In genomic region chr8:72268356-72268755, GRCm38 (mm10) we compare ENCODE assay signal across 9 mouse cellular contexts. TPM values are rescaled to one million over a fixed set of nuclear protein-coding genes. Genes with fewer than 3 reads are reported as not detected.
DNase-seq lines count a peak whose midpoint lies in the region; ATAC-seq and TF ChIP-seq lines count a peak whose summit lies in the region.
"Had no signal": no experiment of that assay in that cellular context is flagged by ENCODE, and none has a peak within 500 bp of the region (broad histone marks: within the 10 kb centered on the region; RNA-seq: fewer than 3 reads in every experiment).

No protein-coding gene starts in this region.

- no peak for TF ChIP-seq POLR2A in brain, embryonic 14.5 days (IDR thresholded peaks at IDR 0.05; ENCODE audit: borderline replicate concordance, extremely low read depth, insufficient read depth, insufficient read length, poor library complexity, severe bottlenecking)

- ATAC-seq in kidney, postnatal 0 days (replicated peaks; ENCODE audit: low FRiP score, low read depth), result peak; percentile 44; the same call in 1 of the 2 replicates
- no peak for ATAC-seq in forebrain, embryonic 15.5 days (replicated peaks)

- no peak overlapping the region for H3K9ac ChIP-seq in kidney, postnatal 0 days (ENCODE audit: low read depth, low read length)
- no peak overlapping the region for H3K9ac ChIP-seq in forebrain, embryonic 15.5 days (replicated peaks)
- H3K9ac ChIP-seq: limb, embryonic 12.5 days had no signal

- H3K9me3 ChIP-seq in heart, embryonic 10.5 days, result no peaks in the 10 kb centered on the region
- H3K9me3 ChIP-seq in kidney, postnatal 0 days (replicated peaks; ENCODE audit: low read length), result no peaks in the 10 kb centered on the region
- no peaks in the 10 kb centered on the region for H3K9me3 ChIP-seq in forebrain, embryonic 15.5 days
- H3K9me3 ChIP-seq: limb, embryonic 12.5 days had no signal

- WGBS in heart, embryonic 10.5 days, result 42% methylated on average over 15 of the region's 15 CpGs
- 77% methylated on average over 15 of the region's 15 CpGs for WGBS in kidney, postnatal 0 days
- WGBS in forebrain, embryonic 15.5 days, result 89% methylated on average over 15 of the region's 15 CpGs

- no peaks in the 10 kb centered on the region for H3K36me3 ChIP-seq in heart, embryonic 10.5 days
- H3K36me3 ChIP-seq in kidney, postnatal 0 days (ENCODE audit: insufficient read depth, low read length), result no peaks in the 10 kb centered on the region
- no peaks in the 10 kb centered on the region for H3K36me3 ChIP-seq in forebrain, embryonic 15.5 days
- H3K36me3 ChIP-seq: limb, embryonic 12.5 days had no signal

- H3K27me3 ChIP-seq in heart, embryonic 10.5 days (ENCODE audit: insufficient read depth, poor library complexity, severe bottlenecking), result no peaks in the 10 kb centered on the region
- H3K27me3 ChIP-seq in kidney, postnatal 0 days (ENCODE audit: insufficient read depth, low read length), result no peaks in the 10 kb centered on the region
- no peaks in the 10 kb centered on the region for H3K27me3 ChIP-seq in forebrain, embryonic 15.5 days

- H3K4me3 ChIP-seq in layer of hippocampus, adult 2 months, result no peak overlapping the region
- no peak overlapping the region for H3K4me3 ChIP-seq in heart, embryonic 10.5 days
- H3K4me3 ChIP-seq in kidney, postnatal 0 days (replicated peaks; ENCODE audit: low read depth, low read length), result no peak overlapping the region
- H3K4me3 ChIP-seq in forebrain, embryonic 15.5 days, result no peak overlapping the region
- H3K4me3 ChIP-seq: limb, embryonic 12.5 days had no signal

- no peak for DNase-seq in layer of hippocampus, adult 2 months (ENCODE audit: low spot score in 2 of 2)
- DNase-seq in layer of hippocampus, adult 8-10 months (ENCODE audit: low spot score in 2 of 2), result no peak
- peak; percentile 6 for DNase-seq in brain, embryonic 14.5 days (ENCODE audit: low read depth)
- DNase-seq in heart, embryonic 10.5 days (ENCODE audit: low spot score), result peak; percentile 90
- DNase-seq in kidney, postnatal 0 days (ENCODE audit: low spot score), result peak; percentile 68
- peak; percentile 86 to 92 for DNase-seq in lung, postnatal 4 days
- no peak for DNase-seq in cerebellum, adult 9-11 months

- peak overlapping the region; percentile 76 for H3K27ac ChIP-seq in layer of hippocampus, adult 2 months
- peak overlapping the region; percentile 84 for H3K27ac ChIP-seq in heart, embryonic 10.5 days
- peak overlapping the region; percentile 80 for H3K27ac ChIP-seq in kidney, postnatal 0 days
- no peak overlapping the region for H3K27ac ChIP-seq in forebrain, embryonic 15.5 days (replicated peaks)

- H3K4me1 ChIP-seq in heart, embryonic 10.5 days, result peaks cover 23% of the 10 kb centered on the region
- H3K4me1 ChIP-seq in kidney, postnatal 0 days (replicated peaks; ENCODE audit: insufficient read depth, low read length), result no peaks in the 10 kb centered on the region
- no peaks in the 10 kb centered on the region for H3K4me1 ChIP-seq in forebrain, embryonic 15.5 days
- H3K4me1 ChIP-seq: limb, embryonic 12.5 days had no signal

- no peak for TF ChIP-seq CTCF in layer of hippocampus, adult 2 months (conservative IDR thresholded peaks at IDR 0.05)
- no peak for TF ChIP-seq CTCF in brain, embryonic 14.5 days (IDR thresholded peaks at IDR 0.05; ENCODE audit: borderline replicate concordance, extremely low read depth, insufficient read depth, insufficient read length)
- no peak for TF ChIP-seq CTCF in kidney, postnatal 0 days (IDR thresholded peaks at IDR 0.05; ENCODE audit: low read depth)

- no peak overlapping the region for H3K4me2 ChIP-seq in kidney, postnatal 0 days (ENCODE audit: low read length)
- no peak overlapping the region for H3K4me2 ChIP-seq in forebrain, embryonic 15.5 days (replicated peaks)
- H3K4me2 ChIP-seq: limb, embryonic 12.5 days had no signal

RNA-seq across cellular contexts. Expression of gene Ap1m1, which starts 28.5 kb away (rescaled TPM):
- total RNA-seq in layer of hippocampus, adult 2 months (2021), result 10 to 100 TPM; 93.4 to 95.1 TPM
- total RNA-seq in layer of hippocampus, adult 8-10 months (2022), result 10 to 100 TPM; 86.8 to 93.2 (median 91.0) TPM
- 242 and 254 TPM in 2 replicates for polyA plus RNA-seq in brain, embryonic 14.5 days (2012; rRNA removed)
- polyA plus RNA-seq in heart, embryonic 10.5 days (2016; fragmentation: Nextera tagmentation; extraction: Ambion mirVana), result 129 and 131 TPM in 2 replicates
- 93.0 and 103 TPM in 2 replicates for polyA plus RNA-seq in kidney, postnatal 0 days (2015; fragmentation: Nextera tagmentation; extraction: Ambion mirVana)
- polyA plus RNA-seq in forebrain, embryonic 15.5 days (2015; fragmentation: Nextera tagmentation; extraction: Ambion mirVana), result 248 and 252 TPM in 2 replicates

RNA-seq across cellular contexts. Expression of gene Gm10282, which starts 36.7 kb away (rescaled TPM):
- total RNA-seq in layer of hippocampus, adult 2 months (2021), result 1 to 10 TPM; 6.7 to 7.9 TPM
- total RNA-seq in layer of hippocampus, adult 8-10 months (2022), result 1 to 10 TPM; 3.8 to 7.8 (median 6.0) TPM
- 11.5 and 14.3 TPM in 2 replicates for polyA plus RNA-seq in brain, embryonic 14.5 days (2012; rRNA removed)
- 19.8 and 23.4 TPM in 2 replicates for polyA plus RNA-seq in heart, embryonic 10.5 days (2016; fragmentation: Nextera tagmentation; extraction: Ambion mirVana)
- 22.2 and 22.8 TPM in 2 replicates for polyA plus RNA-seq in kidney, postnatal 0 days (2015; fragmentation: Nextera tagmentation; extraction: Ambion mirVana)
- polyA plus RNA-seq in forebrain, embryonic 15.5 days (2015; fragmentation: Nextera tagmentation; extraction: Ambion mirVana), result 23.0 and 23.1 TPM in 2 replicates

RNA-seq across cellular contexts. Expression of gene Fam32a, which starts 48.8 kb away (rescaled TPM):
- total RNA-seq in layer of hippocampus, adult 2 months (2021), result 10 to 100 TPM; 56.1 to 63.4 TPM
- 10 to 100 TPM; 53.1 to 64.6 (median 56.2) TPM for total RNA-seq in layer of hippocampus, adult 8-10 months (2022)
- 89.1 and 103 TPM in 2 replicates for polyA plus RNA-seq in brain, embryonic 14.5 days (2012; rRNA removed)
- 43.4 and 55.4 TPM in 2 replicates for polyA plus RNA-seq in heart, embryonic 10.5 days (2016; fragmentation: Nextera tagmentation; extraction: Ambion mirVana)
- 72.7 and 74.4 TPM in 2 replicates for polyA plus RNA-seq in kidney, postnatal 0 days (2015; fragmentation: Nextera tagmentation; extraction: Ambion mirVana)
- polyA plus RNA-seq in forebrain, embryonic 15.5 days (2015; fragmentation: Nextera tagmentation; extraction: Ambion mirVana), result 116 and 117 TPM in 2 replicates

RNA-seq across cellular contexts. Expression of gene Klf2, which starts 50.5 kb away (rescaled TPM):
- total RNA-seq in layer of hippocampus, adult 2 months (2021), result 10 to 100 TPM in 1 of 2 experiments, 1 to 10 TPM in 1; 9.1 to 17.4 TPM
- total RNA-seq in layer of hippocampus, adult 8-10 months (2022), result 10 to 100 TPM in 3 of 4 experiments, 1 to 10 TPM in 1; 9.5 to 15.3 (median 12.7) TPM
- polyA plus RNA-seq in brain, embryonic 14.5 days (2012; rRNA removed), result 8.0 and 11.0 TPM in 2 replicates
- polyA plus RNA-seq in heart, embryonic 10.5 days (2016; fragmentation: Nextera tagmentation; extraction: Ambion mirVana), result 12.8 and 14.1 TPM in 2 replicates
- polyA plus RNA-seq in kidney, postnatal 0 days (2015; fragmentation: Nextera tagmentation; extraction: Ambion mirVana), result 24.7 and 31.9 TPM in 2 replicates
- polyA plus RNA-seq in forebrain, embryonic 15.5 days (2015; fragmentation: Nextera tagmentation; extraction: Ambion mirVana), result 4.0 and 4.1 TPM in 2 replicates

RNA-seq across cellular contexts. Expression of gene Gm11034, which starts 54.9 kb away (rescaled TPM):
- not detected for total RNA-seq in layer of hippocampus, adult 2 months (2021)
- total RNA-seq in layer of hippocampus, adult 8-10 months (2022), result not detected
- not detected in 2 replicates for polyA plus RNA-seq in brain, embryonic 14.5 days (2012; rRNA removed)
- not detected in 2 replicates for polyA plus RNA-seq in heart, embryonic 10.5 days (2016; fragmentation: Nextera tagmentation; extraction: Ambion mirVana)
- polyA plus RNA-seq in kidney, postnatal 0 days (2015; fragmentation: Nextera tagmentation; extraction: Ambion mirVana), result not detected in 2 replicates
- polyA plus RNA-seq in forebrain, embryonic 15.5 days (2015; fragmentation: Nextera tagmentation; extraction: Ambion mirVana), result not detected in 2 replicates
- polyA plus RNA-seq: limb, embryonic 12.5 days had no signal

Comparison
In these comparisons a context has a peak if more than half of its experiments do, and no peak if none do; other contexts are left out.
1. DNase-seq: peak in brain, embryonic 14.5 days (single experiment), heart, embryonic 10.5 days (single experiment), kidney, postnatal 0 days (single experiment) and lung, postnatal 4 days (2 of 2); none in layer of hippocampus, adult 2 months (0 of 2), layer of hippocampus, adult 8-10 months (0 of 2) and cerebellum, adult 9-11 months (single experiment).